Mouse (Mus musculus) right cerebral cortex, postnatal 36 days (tissue): ENCODE data around the gene Art1.

Source experiments
- DNase-seq, 2 experiments: peaks; one replicate each; pipeline ENCODE4 v3.0.0; 2022; ENCODE audit warnings: low spot score in 2 of 2, mixed read lengths in 1 of 2

Art1 gene

DNA sequence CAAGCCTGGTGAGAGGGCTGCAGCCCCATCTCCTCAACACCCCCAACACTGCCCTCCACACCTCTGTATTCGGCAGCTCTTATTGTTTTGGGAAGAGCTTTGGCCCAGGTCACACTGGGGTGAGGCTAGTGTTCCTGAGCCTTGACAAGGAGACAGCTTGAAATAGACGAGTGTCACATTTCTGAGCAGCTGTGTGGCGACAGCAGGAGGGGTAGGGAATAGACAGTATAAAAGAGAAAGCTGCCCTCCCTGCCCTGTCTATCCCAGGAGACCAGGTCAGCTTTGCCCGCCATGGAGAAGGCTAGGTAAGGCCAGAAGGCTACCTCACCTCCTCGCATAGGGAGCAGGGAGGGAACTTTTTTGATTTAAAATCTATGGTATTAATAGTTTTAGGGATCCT lies at the start of gene Art1:
Gene Art1, plus strand, starts transcription at position 257 of the 400 bp plus-strand sequence.
- no peak for DNase-seq

DNA sequence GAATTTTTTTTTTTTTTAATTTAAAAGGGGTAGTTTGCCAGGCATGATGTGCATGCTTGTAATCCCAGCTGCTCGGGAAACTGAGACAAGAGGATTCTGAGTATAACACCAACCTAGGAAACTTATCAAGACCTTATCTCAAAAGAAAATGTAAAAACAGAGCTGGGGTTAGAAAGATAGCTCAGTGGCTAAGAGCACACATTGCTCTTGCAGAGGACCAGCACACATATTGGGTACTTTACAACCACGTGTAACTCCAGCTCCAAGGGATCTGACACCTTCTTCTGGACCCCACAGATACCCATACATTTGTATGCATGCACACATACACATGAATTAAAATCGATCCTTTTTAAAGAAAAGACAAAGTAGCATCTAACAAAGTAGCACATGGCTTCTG lies 40.2 kb upstream of the Art1 start:
- no peak for DNase-seq

DNA sequence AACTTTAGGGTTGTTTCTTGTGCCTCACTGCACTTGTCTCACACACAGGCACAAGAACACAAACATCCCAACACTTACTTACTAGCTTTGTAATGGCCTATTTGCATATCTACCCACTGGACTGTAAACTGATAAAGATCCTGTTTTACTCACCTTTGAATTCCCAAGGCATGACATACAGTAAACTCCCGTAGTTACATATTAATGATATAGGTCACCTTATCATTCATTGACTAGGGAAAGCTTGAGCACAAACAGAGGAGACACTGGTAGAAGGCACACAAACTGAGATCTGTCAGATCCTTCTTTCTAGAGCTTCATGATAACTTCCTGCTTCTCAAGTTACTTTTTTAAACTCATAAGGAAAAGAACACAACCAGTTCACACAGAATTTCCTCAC lies 39.3 kb upstream of the Art1 start:
- DNase-seq, result no peak

DNA sequence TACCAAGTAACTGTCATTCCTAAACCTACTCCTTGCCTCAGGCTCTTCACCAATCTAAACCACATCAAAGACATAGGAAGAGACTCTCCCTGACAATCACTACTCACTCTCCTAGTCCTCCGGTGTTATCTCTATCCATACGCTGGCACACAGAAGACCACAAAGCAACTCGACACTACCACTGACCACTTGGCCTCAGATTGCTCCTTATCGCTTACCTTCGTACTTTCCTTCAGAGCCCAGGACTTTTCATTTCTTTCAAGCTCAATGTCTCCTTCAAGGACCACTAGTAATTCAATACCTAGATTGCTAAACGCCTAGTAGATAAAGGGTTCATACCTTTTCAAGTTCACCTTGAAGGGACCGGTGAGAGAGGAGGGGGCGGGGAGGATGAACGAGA lies 37.7 kb upstream of the Art1 start:
- DNase-seq, result no peak

DNA sequence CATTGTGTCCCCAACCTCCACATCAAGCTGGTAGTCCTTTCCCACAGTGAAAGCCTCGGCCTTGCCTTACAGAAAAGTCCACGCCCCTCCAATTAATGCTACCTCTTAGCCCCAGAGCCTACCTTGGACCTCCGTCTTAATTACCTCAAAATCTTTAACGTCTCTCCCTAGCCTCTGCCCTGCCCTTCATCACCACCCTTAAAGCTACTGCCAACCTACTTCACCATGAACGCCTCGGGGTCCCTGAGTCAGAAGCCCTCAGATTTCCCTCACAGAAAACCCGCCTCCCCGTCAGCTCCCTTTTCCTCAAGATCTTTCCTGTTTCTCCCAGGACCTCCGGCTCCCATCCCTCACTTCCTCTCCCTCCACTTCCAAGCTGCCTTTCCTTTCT lies 36.9 kb upstream of the Art1 start:
- DNase-seq, result peak in 1 of 2 experiments; percentile 10

DNA sequence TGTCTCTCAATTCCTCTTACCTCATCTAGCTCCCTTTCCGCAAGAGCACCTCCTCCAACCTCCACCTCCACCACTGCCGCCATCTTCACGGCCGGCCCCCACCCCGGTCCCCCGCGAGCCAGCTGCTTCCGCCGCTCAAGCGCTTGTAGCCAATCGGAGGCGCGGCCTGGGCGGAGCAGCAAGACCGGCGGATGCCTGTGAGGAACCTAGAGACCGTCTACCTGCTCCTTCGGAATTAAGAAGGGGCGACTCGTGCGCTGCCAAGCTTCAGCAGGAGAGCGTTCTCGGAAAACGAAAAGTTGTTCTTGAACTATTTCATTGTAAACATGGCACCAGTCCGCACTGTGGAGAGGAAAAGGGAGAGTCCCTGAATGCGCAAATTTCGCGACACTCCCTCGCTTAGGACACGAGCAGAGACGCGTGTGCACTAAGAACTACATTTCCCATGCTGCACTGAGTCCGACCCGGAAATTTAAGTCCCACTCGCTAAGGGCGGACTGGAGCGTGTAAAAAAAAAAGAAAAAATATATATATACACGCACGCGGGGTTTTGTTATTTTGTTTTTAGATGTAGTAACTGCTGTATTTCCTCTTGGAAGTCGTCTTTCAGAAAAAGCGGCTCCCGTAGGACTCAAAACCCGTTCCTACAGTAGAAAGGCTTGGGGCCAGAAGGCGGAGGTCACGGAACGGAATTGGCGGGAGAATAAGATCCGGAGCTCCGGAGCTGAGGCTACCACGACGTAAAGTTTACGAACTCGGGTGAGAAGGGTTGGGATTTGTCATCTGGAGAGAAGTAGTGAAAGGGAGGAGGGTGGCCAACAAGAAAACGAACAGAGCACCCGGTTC lies 36.3 kb upstream of the Art1 start, which contains the start of the genes Rnf121, Xndc1 and Xntrpc:
Gene Rnf121, minus strand, starts transcription at position 424 of the 846 bp plus-strand sequence.
Gene Xndc1, plus strand, starts transcription at position 466 of the 846 bp plus-strand sequence.
Gene Xntrpc, plus strand, starts transcription at position 668 of the 846 bp plus-strand sequence.
- peak; percentile 91 to 93 for DNase-seq

DNA sequence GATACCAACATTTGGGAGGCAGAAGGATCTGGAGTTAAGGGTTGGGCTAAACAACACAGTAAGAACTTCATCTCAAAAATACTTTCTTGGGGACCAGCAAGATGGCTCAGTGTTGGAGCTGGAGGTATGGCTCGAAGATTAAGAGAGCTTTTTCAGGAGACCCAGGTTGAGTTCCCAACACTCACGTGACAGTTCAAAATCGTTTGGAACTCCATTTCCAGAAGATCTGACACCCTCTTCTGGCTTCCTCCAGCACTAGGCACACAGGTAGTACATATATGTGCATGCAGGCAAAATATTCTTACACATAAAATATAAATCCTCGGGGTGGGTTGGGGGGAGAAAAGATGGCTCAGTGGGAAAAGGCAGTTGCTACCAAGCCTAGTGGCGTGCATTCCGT lies 35.2 kb upstream of the Art1 start:
- DNase-seq, result no peak

DNA sequence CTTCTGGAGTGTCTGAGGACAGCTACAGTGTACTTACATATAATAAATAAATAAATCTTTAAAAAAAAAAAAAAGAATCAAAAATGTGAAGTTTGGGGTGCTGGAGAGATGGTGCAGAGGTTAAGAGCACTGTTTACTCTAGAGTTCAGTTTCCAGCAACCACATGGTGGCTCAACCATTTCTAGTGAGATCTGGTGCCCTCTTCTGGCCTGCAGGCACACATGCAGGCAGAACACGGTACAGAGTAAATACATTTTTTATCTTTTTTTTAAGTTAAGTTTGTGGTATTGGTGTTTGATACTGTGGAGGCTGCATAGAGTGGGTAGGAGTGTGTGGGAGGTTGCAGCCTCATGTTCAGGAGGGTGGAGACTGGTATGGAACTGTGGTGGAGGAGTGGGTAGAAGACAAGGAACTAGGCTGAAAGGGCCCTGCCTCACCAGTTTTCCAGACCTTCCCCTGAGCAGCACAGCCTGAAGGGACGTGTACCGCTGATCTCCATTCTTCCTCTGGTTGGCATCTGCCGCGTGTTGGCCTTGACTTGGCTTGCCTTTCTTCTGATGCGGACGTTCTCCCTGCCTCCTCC lies 24.7 kb upstream of the Art1 start:
- no peak for DNase-seq

DNA sequence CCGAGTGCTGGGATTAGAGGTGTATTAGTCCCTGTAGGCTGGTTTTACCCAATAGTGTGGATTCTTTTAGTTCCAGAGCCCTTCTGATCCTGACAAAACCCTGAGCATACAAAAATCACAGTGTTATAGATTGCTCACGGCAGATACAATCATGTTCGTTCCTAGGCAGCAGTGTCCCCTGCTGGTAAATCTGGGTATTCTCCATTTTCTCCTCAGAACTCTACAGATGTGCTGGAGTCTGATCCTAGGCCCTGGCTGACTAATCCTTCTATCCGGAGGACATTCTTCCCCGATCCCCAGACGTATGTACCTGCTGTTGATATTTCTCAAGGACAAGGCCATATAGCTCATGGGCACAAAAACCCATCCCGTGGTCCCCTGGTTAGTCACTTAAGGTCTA lies 23.0 kb upstream of the Art1 start:
- DNase-seq, result no peak

DNA sequence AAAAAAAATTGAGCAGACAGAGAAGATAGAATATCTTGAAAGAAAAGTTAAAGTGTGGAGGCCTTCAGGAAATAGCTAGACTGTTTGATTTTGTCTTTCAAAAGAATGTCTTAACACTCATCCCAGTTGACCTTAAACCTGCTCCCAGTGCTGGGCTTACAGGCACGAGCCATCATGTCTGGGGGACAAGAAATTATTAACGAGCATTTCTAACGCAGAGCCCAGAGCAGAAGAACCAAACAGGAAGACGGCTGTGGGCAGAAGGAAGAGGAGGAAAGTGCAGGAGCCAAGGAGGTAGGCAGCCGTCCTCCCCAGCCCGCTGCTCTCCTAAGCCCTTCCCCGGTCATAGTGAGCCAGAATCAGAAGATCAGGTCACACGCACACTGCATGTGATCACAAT lies 21.2 kb upstream of the Art1 start:
- no peak for DNase-seq

DNA sequence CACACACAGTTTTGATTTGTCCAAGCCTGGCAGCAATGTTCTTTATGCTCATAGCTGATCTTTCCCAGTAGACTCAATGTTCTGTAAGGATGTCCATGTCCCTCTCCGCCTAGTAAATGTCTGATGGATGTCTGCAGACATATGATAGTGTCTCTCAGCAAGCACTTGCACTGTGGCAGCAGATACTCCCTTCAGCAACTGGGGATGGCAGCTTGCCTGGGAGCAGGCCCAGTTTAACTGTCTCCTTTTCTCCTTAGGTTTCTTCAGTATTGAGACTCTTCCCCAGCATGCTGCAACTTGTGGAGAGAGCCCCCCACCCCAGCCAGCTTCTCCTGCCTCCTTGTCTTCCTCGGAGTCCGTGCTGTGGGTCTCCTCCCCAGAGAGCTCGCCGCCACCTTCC lies 19.8 kb upstream of the Art1 start:
- DNase-seq, result no peak

DNA sequence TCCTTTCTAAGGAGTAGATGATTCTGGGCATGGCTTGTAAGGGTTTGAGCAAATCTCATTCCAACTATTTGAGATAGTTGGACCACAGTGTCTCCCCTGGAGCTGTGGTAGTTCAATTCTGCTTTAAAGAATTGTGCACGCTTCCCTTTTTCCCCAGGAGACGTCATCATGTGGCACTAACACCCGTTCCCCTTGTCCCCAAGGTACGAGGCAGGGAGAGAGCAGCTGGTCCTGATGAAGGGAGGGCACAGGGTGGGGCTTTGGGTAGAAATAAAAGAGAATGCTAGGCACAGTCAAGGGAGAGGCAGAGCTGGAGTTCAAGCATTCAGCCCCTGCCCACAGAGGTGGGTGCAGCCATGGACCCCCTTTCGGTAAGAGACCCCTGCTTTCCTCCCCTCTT lies 18.7 kb upstream of the Art1 start, which contains the start of gene Trpc2:
Gene Trpc2, plus strand, starts transcription at position 301 of the 400 bp plus-strand sequence.
- DNase-seq, result no peak

DNA sequence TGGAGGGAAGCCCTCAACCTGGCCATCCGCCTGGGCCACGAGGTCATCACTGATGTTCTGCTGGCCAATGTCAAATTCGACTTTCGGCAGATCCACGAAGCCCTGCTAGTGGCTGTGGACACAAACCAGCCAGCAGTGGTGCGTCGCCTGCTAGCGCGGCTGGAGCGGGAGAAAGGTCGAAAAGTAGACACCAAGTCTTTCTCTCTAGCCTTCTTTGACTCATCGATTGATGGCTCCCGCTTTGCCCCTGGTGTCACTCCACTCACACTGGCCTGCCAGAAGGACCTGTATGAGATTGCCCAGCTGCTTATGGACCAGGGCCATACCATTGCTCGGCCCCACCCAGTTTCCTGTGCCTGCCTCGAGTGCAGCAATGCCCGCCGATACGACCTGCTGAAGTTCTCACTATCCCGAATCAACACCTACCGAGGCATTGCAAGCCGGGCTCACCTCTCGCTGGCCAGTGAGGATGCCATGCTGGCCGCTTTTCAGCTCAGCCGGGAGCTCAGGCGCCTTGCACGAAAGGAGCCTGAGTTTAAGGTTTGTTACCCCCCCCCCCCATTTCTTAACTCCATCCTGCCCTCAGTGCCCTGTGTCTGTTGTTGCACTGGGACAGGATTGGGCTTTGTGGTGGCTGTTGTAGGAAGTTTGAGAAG lies 17.4 kb upstream of the Art1 start:
- no peak for DNase-seq

DNA sequence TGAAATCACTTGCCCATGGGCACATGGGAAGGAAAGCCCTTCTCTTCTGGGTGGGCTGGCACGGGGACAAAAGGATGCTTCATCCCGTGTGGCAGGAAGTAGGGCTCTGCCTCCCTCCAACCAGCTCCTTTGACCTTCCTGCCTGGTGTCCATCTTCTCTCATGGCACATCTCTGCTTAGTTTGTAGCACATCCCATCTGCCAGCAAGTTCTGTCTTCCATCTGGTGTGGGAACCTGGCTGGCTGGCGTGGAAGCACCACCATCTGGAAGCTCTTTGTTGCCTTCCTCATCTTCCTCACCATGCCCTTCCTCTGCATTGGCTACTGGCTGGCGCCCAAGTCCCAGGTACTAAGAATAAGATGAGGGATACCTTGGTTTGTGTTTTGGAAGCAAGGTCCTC lies 14.2 kb upstream of the Art1 start:
- no peak for DNase-seq

DNA sequence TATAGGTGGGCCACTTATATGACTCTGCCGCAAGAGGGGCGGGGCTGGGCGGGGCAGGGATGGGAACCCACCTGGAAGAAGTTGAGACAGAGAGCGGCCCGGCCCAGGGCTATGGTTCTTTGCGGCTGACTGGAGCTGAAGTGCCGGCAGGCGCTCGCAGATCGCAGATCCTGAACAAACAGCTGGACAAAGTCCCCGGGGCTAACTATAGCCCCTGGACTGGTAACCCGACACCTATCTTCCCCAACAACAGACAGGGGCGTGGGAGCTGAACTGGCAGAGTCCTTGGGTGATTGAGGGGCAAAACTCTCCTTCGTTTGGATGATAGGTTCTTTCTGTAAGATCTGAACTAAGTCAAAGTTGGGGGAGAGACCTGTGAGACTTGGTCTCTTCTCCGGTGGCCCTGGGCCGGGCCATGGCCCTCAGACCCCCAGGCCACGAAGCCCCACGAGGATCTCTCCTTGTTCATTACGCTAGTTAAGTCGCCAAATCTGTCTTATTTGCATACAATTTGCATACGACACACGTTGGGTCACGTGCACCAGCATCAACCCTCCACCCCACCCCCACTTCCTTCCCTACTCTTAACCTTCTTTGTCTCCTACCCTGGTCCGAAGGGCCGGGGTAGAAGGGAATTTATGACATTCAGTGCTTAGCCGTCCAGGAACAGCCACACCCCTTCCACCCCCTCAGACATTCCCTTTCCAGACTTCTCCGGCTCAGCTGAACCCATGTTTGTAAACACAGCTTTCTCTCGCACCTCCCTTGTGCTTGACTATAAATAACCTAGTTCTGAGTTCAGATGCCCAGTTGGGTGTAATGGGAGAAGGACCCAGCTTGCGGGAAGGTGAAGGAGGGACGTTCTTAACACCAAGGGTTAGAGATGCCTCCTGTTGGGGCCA lies 1.5 kb upstream of the Art1 start:
- no peak for DNase-seq

DNA sequence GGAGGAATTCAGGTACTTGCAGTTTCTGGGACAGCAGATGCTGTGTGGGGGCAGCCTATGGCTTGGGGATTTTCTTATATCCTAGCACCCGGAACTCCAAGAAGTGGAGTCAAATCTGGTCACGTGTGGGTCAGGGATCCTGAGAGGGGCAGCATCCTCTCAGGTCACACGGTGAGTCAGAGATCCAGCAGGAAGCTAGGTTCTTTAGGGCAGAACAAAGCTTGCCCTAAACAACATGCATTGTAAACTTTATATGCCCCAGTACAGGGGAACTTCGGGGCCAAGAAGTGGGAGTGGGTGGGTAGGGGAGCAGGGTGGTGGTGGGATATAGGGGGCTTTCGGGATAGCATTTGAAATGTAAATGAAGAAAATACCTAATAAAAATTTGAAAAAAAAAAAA lies 675 bp upstream of the Art1 start:
- DNase-seq, result no peak

DNA sequence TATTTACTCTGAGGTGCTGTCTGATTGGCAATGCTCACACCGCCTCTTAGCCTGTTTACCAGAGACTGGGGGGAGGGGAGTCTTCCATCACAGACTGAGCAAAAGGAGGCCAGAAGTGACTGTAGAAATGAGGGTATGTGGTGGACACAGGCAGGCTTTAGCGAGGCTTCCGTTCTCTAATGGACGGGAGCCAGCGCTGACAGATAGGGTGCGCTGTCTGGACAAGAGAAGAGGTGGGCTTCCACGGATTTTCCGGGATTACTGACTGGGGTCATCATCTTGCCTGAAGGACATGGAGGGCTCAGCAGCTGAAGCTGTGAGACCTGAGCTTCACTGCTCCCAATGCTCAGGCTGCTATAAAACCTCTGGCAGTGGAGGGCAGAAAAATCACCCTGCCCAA lies 698 bp downstream of the Art1 start:
- no peak for DNase-seq

DNA sequence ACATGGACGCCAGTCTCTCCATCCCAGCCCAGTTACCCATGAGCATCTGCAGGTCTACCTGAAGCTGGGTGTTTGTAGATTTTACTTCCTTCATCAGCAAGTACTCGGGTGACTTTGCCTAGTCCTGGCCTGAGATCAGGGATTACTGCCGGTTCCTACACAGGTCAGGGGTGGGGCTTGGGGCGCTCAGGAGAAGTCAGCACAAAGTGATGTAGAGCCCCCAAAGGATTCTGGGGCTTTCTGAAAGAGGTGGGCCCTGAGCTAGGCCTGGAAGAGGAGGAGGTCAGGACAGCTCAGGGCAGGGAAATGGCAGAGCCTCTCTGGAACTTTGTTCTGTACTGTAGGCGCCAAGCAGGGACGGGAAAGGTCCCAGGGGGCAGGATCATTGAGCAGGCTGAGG lies 1.2 kb downstream of the Art1 start:
- no peak for DNase-seq

DNA sequence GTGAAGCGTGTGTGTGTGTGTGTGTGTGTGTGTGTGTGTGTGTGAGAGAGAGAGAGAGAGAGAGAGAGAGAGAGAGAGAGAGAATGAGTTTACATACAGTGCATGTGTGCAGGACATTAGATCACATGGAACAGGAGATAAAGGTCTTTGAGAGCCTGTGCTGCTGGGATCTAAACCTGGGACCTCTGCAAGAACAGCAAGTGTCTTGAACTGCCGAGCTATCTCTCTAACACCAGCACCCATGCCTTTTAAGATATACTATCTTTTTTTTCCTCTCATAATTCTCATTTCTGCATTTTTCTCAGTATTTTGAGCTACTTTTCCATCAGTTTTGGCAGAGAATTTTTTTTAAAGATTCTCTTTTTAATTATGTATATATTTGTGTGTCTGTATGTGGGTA lies 2.0 kb downstream of the Art1 start:
- DNase-seq, result no peak

DNA sequence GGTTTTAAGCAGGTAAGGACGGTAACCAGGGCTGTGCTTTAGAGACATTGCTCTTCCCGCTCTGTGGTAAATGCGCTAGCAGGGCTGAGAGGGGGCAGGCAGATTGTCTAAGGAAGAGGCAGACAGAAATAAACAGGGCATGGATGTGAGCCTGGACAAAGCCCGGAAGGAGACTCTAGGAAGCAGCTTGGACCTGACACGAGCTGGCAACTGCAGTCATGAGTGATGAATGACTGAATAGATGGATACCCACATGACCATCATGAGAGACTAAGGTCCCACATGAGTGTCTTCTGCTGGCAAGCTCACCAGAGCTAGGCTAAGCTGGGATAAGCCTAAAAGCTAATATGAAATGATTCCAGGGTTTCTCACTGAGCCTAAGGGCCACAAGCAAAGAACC lies 2.6 kb downstream of the Art1 start:
- DNase-seq, result no peak

DNA sequence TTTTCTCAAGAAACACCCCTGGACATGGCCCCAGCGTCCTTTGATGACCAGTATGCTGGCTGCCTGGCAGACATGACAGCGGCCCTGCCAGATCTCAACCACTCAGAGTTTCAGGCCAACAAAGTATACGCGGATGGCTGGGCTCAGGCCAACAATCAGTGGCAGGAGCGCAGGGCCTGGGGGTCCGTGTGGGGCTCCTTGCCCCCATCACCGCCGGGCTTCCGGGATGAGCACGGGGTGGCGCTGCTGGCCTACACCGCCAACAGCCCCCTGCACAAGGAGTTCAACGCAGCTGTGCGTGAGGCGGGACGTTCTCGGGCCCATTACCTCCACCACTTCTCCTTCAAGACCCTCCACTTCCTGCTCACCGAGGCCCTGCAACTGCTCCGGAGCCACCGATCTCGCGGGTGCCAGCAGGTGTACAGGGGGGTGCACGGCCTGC lies 5.2 kb downstream of the Art1 start:
- DNase-seq, result no peak

DNA sequence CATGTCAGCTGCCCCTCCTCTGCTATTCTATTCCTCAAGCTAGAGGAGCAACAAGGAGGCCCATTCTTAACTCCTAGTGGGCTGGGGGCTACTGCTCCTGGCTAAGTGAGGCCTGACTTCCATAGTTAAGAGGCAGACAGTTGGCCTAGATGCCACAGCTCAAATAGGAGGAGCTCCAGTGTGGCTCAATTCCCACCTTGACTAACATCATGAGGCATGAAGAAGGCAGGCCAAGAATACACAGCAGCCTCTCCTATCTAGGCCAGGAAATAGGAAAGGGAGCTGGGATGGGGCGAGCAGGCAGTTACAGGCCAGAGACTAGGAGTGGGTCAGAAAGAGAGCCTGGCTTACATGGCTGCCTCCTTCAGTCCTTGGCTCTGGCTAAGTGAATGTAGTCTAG lies 6.7 kb downstream of the Art1 start:
- no peak for DNase-seq
